Mouse (Mus musculus) heart, postnatal 0 days (tissue): ENCODE data around the gene Tmem171. TPM values are rescaled to one million over a fixed set of nuclear protein-coding genes. Genes with fewer than 3 reads are reported as not detected.

Source experiments
- ATAC-seq: fragments of 200-750 bp; cut with Nextera tagmentation; 2 replicates; pipeline ENCODE4 v1.8.0; 2017; ENCODE audit warnings: low read depth, moderate number of reproducible peaks, moderate library complexity; ENCODE audit not compliant: insufficient read depth
- DNase-seq: peaks from one replicate; pipeline ENCODE4 v3.0.0-alpha.2; 2016; ENCODE audit warnings: low spot score
- H3K27ac ChIP-seq: fragments of 300-500 bp; sonication (generic); 2 replicates; pipeline ENCODE4 v1.5.1; 2014; ENCODE audit warnings: low read depth, mild to moderate bottlenecking
- H3K27me3 ChIP-seq: fragments of 300-500 bp; sonication (generic); 2 replicates; pipeline ENCODE4 v1.6.1; 2014; ENCODE audit warnings: low read length, mixed read lengths; ENCODE audit not compliant: control insufficient read depth, insufficient read depth
- H3K36me3 ChIP-seq: fragments of 300-500 bp; sonication (generic); replicated peaks from 2 replicates; pipeline ENCODE4 v1.6.1; 2014; ENCODE audit warnings: low read length, mixed read lengths; ENCODE audit not compliant: control insufficient read depth, insufficient read depth
- H3K4me1 ChIP-seq: fragments of 300-500 bp; sonication (generic); 2 replicates; pipeline ENCODE4 v1.6.1; 2014; ENCODE audit warnings: antibody characterized with exemption; ENCODE audit not compliant: control insufficient read depth, insufficient read depth
- H3K4me2 ChIP-seq: fragments of 300-500 bp; sonication (generic); 2 replicates; pipeline ENCODE4 v1.6.1; 2014; ENCODE audit warnings: low read depth, mild to moderate bottlenecking, low read length, moderate library complexity
- H3K4me3 ChIP-seq: fragments of 300-500 bp; sonication (generic); 2 replicates; pipeline ENCODE4 v1.5.1; 2014; ENCODE audit warnings: low read depth, low read length
- H3K9ac ChIP-seq: fragments of 300-500 bp; sonication (generic); replicated peaks from 2 replicates; pipeline ENCODE4 v1.6.1; 2014; ENCODE audit warnings: low read depth, low read length, mixed read lengths
- H3K9me3 ChIP-seq: fragments of 300-500 bp; sonication (generic); replicated peaks from 2 replicates; pipeline ENCODE4 v1.6.1; 2016; ENCODE audit warnings: low read length; ENCODE audit not compliant: control insufficient read depth
- CTCF ChIP-seq: IDR thresholded peaks from 2 replicates; pipeline ENCODE4 v1.5.1; 2016; ENCODE audit warnings: antibody characterized with exemption, control low read depth, low read depth
- EP300 ChIP-seq: IDR thresholded peaks from 2 replicates; pipeline ENCODE4 v1.6.1; 2016; ENCODE audit warnings: antibody characterized with exemption, low read depth
- WGBS: fragments of 180-500 bp; shearing (Covaris S2); extraction: QIAGEN DNeasy Blood & Tissue Kit; methylation state at CpG from one replicate; pipeline ENCODE4 v1.1.7; 2014; 5-methylcytosine and 5-hydroxymethylcytosine counted together
- polyA plus RNA-seq: library from polyadenylated mRNA; unstranded; fragments of >200 nt; fragmentation: Nextera tagmentation; extraction: Ambion mirVana; gene quantifications from 2 replicates; pipeline ENCODE4 v1.2.1, GENCODE M21; 2015
- total RNA-seq: library from RNA; depleted of rRNA; stranded (reverse); fragments of >200 nt; gene quantifications from 2 replicates; pipeline ENCODE4 v1.2.3, GENCODE M21; 2014; ENCODE audit warnings: low replicate concordance; rRNA removed

Tmem171 gene
- 3.8 and 5.4 TPM in 2 replicates for total RNA-seq
- polyA plus RNA-seq: 3.6 and 3.8 TPM in 2 replicates

GRCm38 (mm10) chr13:98694773-98695314, at the start of gene Tmem171:
Gene Tmem171, minus strand, starts transcription at chr13:98694834.
- ATAC-seq: peak; percentile 58
- 6% methylated on average over 43 of the region's 44 CpGs for WGBS
- peak within 1 kb of the TSS; percentile 47 for H3K4me3 ChIP-seq
- H3K4me2 ChIP-seq: peak within 1 kb of the TSS; percentile 64
- peak within 1 kb of the TSS; percentile 65 for H3K27ac ChIP-seq
- peaks cover 21% of the 10 kb centered on the region for H3K4me1 ChIP-seq
- H3K36me3 ChIP-seq: no peaks in the 10 kb centered on the region
- TF ChIP-seq CTCF (no peak), EP300 (no peak)
- H3K9me3 ChIP-seq: no peaks in the 10 kb centered on the region
- no peak for DNase-seq
- H3K9ac ChIP-seq: peak within 1 kb of the TSS; percentile 54
- 0 out of 2 replicates have a peak, but pooled peaks cover 14% of the 10 kb centered on the region for H3K27me3 ChIP-seq

DNA sequence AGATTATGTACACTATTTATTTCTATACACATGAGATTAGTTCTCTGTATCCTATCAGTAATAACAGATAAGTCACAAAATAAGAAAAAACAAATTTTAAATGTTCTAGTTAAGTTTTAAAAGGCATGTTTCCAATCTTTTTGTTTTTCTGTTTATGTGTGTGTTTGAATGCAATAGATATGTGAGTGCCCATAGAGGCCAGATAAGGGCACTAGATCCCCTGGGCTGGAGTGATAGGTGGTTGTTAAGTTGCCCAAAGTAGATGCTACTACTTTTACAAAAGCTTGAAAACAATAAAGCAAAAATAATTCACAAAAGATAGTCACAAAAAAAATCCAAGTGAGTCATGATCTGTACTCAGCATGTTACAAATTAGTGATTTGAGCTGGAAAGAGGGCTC, 49.2 kb upstream of the Tmem171 start:
- no peaks in the 10 kb centered on the region for H3K27me3 ChIP-seq
- H3K36me3 ChIP-seq: peaks cover 53% of the 10 kb centered on the region
- no peak for TF ChIP-seq CTCF
- TF ChIP-seq EP300: no peak
- H3K4me2 ChIP-seq: no peak overlapping the region
- no peaks in the 10 kb centered on the region for H3K9me3 ChIP-seq
- no peaks in the 10 kb centered on the region for H3K4me1 ChIP-seq
- DNase-seq: no peak
- ATAC-seq: no peak
- no peak overlapping the region for H3K9ac ChIP-seq
- H3K4me3 ChIP-seq: no peak overlapping the region
- H3K27ac ChIP-seq: no peak overlapping the region

DNA sequence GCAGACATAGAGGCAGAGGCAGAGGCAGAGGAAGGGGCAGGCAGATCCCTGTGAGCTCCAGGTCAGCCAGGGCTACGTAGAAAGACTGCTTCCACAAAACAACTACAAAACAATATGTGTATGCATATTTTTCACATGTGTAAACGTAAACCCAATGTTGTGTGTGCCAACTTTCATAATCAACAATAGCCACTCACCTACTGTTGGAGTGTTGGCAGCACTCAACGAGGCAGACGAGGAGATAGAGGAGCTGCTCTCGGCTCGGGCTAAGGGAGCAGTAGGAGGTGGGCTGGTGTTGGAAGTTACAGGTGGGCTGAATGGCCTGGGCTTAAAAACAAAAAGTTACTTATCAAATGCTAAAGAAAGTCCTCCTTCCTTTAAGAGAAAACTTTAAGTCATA, 48.6 kb upstream of the Tmem171 start:
- Histone ChIP-seq H3K9me3 (no peaks in the 10 kb centered on the region), H3K36me3 (peaks cover 58% of the 10 kb centered on the region), H3K9ac (no peak overlapping the region), H3K4me3 (no peak overlapping the region), H3K27me3 (no peaks in the 10 kb centered on the region), H3K4me1 (no peaks in the 10 kb centered on the region), H3K27ac (no peak overlapping the region), H3K4me2 (no peak overlapping the region)
- no peak for ATAC-seq
- TF ChIP-seq EP300 (no peak), CTCF (no peak)
- WGBS: 66% methylated on average over 6 of the region's 6 CpGs
- no peak for DNase-seq

DNA sequence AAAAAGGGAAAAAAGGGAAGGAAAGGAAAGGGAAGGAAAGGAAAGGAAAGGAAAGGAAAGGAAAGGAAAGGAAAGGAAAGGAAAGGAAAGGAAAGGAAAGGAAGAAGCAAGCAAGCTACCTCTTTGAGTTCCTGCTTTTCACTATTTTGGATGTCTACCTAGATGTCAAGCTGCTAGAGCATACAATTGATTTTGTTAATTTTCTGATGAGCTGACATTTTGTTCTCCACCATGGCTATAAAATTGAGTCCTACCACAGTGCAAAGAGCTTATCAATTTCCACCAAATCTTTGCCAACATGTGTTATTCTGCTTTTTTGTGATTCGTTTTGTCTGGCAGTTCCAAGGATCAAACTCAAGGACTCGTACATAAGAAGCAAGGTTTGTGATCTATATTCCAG, 43.6 kb upstream of the Tmem171 start:
- TF ChIP-seq CTCF (no peak), EP300 (no peak)
- Histone ChIP-seq H3K27me3 (no peaks in the 10 kb centered on the region), H3K27ac (no peak overlapping the region), H3K9me3 (no peaks in the 10 kb centered on the region), H3K36me3 (peaks cover 43% of the 10 kb centered on the region), H3K4me3 (no peak overlapping the region), H3K4me2 (no peak overlapping the region), H3K4me1 (no peaks in the 10 kb centered on the region), H3K9ac (no peak overlapping the region)
- ATAC-seq (no peak), DNase-seq (no peak)
- WGBS: 89% methylated on average over 2 of the region's 2 CpGs

- ATAC-seq (no peak), DNase-seq (no peak)
- Histone ChIP-seq H3K4me2 (no peak overlapping the region), H3K36me3 (peaks cover 52% of the 10 kb centered on the region), H3K4me1 (no peaks in the 10 kb centered on the region), H3K27ac (no peak overlapping the region), H3K9ac (no peak overlapping the region), H3K4me3 (no peak overlapping the region), H3K9me3 (no peaks in the 10 kb centered on the region), H3K27me3 (no peaks in the 10 kb centered on the region)
- TF ChIP-seq CTCF (no peak), EP300 (no peak)
- WGBS: 42% methylated on average over 3 of the region's 3 CpGs
Measured at GRCm38 (mm10) chr13:98733292-98733691, 38.7 kb upstream of the Tmem171 start.
